Mouse (Mus musculus) gastrocnemius, postnatal 25 days (tissue): ENCODE measurements around the gene Lamc3. TPM values are rescaled to one million over a fixed set of nuclear protein-coding genes. Genes with fewer than 3 reads are reported as not detected.
A peak's percentile ranks its signal among the peaks of the same experiment; 100 is the strongest.

Experiments used
- DNase-seq: peaks from one replicate; pipeline ENCODE4 v3.0.0; 2022
- total RNA-seq, 2 experiments: library from RNA; stranded (reverse); gene quantifications; 1 replicate in 1 of 2; 2 replicates in 1 of 2; pipeline ENCODE4 v1.2.3; 2021

The Lamc3 gene
- total RNA-seq, 2 experiments from 2014 or later = 0.29 to 0.79 TPM

DNA sequence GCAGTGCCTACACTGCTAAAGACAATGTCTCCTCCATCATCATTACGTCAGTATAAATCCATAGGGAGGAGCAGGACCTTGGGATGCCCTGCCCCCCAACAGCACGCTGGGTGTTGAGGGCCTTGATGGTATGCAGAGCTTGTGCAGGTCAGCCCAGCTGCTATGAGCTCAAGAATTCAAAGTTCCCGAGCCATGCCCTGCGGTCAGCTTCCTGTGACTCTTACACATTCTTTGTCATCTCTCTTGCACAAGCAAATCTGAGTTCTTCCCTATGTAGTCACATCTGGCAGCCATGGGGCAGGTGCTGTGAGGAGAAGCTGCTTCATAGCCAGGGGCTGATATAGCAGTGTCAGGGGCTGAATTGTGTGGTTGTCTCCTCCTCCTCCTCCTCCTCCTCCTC, 48.0 kb downstream of the Lamc3 start:
- no peak for DNase-seq

DNA sequence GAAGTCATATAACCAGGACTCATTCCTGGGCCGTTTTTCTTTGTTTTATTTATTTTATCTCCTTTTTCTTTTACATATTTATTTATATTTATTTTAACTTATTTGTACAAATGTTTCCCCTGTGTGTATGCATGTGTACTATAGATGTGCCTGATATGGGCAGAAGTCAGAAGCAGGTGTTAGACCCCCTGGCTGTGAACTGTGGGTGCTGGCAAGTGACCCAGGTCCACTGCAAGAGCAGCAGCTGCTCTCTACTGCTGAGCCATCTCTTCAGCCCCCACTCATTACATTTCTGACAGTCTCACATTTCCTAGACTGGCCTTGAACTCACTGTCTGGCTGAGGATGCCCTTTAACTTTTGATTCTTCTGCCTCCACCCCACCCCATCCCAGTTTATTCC, 51.2 kb downstream of the Lamc3 start:
- DNase-seq = no peak

DNA sequence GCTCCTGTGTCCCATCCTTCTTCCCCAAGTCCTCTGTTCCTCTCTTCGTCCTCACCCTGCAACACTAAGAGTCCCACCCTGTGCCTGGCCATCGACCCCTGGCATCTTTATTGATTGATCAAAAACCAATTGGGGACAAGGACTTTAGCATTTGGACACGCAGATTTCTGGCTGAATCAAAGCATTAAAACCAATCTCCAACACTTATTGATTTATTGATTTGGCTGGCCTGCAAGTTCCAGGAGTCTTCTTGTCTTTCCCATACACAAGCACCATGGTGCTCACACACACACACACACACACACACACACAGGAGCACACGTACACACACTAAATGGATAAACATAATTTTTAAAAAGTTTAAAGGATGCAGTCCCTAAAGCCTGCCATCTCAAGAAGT, 55.9 kb downstream of the Lamc3 start:
- DNase-seq = no peak

DNA sequence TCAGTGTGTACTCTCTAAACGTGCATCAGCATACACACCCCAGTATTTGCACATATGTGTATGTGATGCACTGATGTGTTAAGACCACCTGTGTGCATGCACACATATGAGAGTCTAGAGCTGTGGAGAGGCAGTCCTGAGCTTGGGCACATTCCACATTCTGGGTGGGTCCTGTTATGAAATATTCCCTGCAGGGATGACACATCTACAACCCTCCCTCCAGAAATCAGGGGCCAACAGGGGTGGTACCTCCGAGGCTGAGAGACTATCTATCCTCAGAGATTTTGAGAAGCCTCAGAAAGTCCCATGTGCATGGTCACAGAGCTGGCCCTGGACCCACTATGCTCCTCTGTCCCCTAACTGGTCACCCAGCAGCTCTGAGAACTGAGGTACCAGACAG, 58.5 kb downstream of the Lamc3 start:
- peak; percentile 22 for DNase-seq

DNA sequence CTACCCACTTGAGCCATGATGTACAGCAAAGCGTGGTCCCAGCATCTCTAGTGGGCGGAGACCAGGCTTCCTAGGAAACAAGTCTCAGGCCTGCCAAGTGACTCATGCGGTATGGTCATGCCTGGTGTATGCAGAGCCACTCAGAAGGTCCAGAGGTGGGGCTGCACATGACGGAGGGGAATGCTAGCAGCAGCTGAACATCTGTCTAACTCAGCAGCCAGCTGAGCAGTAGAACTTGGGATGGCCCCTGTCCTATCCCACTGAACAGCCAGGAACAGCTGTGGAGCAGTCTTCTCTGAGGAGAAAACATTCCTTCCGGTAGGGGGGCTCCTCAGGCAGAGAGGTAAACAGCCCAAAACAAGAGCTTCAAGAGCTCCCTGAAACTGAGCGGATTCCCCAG, 61.3 kb downstream of the Lamc3 start:
- peak; percentile 72 for DNase-seq

DNA sequence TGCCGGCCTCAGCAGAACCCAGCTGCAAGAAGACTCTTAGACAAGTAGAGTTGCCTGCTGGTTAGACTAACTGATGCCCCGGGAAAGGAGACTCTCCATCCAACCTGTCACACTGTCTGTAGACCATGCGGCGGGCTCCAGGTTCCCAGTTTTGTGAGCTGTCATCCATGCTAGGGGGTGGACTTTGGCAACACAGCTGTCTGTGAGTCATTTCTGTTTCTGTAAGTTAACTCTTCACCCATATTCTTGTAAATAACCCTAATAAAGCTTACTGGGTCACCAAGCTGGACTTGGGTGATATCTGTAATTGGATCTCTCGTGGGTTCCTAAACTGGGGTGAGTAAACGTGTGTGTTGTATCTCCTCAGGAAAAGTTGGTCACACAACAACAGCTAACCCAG, 61.7 kb downstream of the Lamc3 start:
- no peak for DNase-seq

DNA sequence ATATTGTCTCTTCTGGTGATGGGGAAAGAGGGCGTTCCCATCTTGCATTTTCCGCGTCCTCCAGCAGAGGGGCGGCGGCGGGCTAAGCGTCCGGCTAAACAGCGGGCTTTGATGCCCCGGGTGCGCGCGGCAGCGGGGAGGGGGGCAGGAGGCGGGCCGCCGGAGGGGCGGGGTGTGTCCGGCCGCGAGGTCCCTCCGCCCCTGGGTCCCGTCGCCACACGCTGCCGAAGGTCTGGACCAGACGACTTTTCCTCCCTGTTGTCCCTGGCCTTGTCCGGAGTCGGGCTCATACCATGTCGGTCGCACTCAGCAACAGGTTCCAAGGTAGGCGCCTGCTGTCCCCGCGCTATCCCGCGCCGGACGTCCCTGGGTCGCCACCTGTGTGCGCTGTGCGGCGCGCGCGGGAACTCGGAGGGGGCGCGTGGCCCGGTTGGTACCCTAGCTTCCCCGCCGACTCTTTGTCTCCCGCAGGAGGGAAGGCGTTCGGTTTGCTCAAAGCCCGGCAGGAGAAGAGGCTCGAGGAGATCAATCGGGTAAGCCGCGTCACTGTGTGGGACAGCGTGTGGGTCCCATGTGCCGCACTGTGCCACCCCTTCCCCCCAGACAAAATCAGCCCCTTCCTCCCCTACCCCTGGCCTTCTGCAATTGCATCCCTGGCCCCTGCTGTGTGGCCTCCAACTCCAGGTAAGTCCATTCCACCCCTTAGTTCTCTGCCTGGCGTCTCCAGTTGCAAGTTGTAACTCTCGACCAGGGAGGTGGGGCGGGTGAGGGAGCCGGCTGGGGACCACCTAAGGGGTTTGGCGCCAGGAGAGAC, 63.2 kb downstream of the Lamc3 start, which contains the start of gene Aif1l:
TSS of gene Aif1l (plus strand) at position 82 of the 814 bp plus-strand sequence.
- DNase-seq = peak; percentile 67

DNA sequence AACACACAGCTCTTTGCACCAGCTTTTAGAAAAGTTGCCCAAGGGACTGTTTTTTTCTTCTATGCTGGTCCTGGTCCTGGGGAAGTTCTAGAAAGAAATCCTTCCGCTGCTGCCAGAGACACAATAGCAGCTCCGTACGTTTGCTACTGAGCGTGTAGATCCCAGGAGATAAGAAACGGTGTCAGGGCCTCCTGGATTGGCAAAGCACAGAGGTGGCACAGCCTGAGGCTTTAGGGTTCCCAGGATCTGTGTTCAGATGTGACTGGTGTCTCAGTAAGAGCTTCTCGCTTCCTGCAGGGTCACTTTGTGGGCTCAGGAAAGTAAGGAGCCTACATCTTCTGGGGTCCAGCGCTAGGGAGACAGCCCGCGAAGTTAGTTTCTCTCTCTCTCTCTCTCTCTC, 63.9 kb downstream of the Lamc3 start:
- no peak for DNase-seq

DNA sequence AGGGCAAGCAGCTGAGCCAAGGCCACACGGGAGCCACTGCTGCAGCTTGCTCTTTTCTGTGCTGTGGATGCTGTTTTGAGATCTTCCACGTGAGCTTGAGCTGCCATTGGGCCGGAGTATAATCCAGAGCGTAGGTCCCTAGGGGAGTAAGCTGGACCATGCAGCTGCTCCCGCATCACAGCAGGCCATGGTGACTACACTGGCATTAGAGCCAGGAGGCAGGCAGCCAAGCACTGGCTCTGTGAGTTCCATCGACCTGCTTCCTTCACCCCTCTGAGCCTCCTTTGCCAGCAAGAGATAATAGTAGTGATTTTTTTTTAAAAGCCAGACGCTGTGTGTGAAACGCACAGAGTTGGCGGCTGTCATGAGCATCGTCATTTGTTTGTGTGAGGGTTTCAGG, 65.1 kb downstream of the Lamc3 start:
- no peak for DNase-seq

DNA sequence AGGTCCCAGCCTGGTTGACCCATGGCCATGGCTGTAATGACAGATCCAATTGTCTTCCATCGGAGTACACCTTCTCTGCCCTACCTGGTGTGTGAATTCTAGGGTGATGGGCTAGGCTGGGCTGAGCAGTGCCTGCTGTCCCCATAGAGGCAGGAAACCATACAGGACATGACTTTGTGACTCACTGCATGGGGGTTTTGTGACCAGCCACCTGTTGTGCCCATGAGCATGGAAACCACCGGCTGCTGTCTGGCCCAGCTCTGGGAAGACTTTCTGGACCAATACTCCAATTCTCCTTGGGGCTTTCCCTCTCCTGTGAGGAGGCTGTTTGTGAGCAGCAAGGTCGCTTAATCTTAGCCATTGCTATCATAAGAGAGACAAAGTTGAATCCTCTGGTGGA, 65.6 kb downstream of the Lamc3 start:
- no peak for DNase-seq

DNA sequence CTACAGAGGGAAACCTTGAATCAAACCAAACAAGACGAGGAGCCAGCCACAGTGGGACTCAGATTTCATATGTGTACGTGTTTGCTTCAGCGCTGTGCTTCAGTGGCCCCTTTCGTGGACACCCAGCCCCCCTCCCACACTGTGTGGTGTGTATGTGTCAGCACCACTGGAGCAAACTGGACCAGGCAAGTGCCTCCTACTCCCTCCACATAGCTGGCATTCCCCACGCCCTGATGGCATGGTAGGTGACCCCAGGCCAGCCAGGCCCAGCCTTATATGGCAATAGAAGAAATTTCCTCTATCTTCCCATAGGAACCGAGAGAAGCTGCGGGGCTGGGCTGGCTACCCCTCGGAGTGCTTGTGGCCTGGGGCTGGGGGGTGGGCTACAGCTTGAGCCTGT, 66.6 kb downstream of the Lamc3 start:
- no peak for DNase-seq

DNA sequence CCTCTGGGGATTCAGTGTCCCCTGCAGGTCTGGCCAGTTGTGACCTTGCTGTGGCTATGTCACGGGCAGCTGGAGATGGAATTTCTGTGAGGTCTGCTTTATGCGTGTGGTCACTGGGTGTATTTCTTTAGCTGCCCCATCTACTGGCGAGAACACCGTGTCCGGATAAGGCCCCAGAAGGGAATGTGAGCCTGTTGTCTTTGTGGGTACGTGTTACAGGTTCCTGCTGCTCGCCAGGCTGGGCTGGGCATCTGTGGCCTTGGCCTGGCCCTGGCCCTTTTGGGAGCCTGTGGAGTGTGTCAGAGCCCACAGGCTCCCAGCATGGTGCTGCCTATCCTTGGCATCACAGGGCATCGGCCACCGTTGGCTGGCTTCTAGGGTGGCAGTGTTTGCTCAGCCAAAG, 67.7 kb downstream of the Lamc3 start:
- peak; percentile 34 for DNase-seq

DNA sequence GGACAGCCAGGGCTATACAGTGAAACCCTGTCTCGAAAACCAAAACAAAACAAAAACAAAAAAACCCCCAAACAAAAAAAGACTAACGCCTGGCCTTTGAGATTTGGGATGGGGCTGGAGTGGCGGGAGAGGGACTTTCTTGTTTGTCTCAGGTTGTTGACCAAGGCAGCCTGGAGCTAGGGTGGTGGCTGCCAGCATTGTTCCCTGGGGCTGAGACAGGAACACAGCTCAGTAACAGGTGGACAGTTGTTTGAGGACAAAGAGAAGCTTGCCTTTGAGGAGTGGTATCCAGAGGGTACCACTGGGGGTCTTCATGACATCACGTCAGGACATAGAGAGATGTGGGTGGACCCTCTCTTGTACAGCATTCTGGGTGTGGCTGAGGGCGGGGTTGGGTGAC, 68.6 kb downstream of the Lamc3 start:
- DNase-seq = no peak

DNA sequence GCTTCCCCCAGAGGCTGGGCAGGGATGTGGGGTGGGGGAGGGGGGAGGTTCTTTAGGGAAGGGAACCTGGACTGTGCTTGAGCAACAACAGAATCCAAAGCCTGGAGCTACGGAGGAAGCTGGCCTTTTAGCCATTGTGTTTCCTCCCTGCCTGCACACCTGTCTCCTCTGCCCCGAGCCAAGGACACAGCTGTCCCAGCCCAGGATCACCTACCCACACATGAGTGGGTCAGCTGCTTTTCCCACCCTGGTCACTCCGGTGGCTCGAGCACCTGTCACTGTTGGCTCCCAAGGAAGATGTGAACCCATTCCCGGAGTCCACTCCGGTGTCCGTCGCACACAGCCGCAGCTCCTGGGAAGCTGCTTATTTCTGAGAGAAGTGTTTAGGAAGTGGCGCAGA, 70.1 kb downstream of the Lamc3 start:
- no peak for DNase-seq

DNA sequence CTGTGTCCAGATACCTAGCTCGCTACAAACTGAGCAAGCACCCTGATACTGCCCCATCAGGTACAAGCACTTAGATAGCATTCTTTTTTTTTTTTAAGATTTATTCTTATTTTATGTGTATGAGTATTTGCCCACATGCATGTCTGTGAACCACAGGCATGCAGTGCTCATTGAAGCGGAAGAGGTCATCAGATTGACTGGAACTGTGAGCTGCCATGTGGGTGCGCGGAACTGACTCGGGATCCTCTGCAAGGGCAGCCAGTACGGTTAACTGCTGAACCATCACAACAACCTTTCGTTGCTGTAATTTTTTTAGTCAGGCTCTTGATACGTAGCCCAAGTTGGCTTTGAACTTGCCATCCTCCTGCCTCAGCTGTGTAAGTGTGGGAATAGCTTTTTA, 73.9 kb downstream of the Lamc3 start:
- no peak for DNase-seq

DNA sequence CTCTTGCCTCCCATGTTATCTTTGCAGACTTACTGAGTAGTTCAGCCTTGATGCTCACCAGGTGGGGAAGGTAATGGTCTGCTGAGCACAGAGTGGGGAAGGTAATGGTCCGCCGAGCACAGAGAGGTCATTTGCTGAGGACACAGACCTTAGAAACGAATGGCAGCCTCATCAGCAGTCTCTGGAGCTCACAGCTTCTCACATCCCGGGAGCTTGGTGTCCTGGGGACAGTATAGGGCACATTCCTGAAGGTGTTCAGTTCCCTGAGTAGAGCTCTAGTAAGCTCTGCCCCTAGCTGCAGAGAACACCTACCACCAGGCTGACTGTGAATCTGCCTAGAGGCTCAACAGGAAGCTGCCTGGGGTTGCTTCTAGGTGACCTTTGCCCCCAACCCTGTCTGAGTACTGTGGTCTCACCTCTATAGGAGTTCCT, 74.7 kb downstream of the Lamc3 start:
- no peak for DNase-seq

DNA sequence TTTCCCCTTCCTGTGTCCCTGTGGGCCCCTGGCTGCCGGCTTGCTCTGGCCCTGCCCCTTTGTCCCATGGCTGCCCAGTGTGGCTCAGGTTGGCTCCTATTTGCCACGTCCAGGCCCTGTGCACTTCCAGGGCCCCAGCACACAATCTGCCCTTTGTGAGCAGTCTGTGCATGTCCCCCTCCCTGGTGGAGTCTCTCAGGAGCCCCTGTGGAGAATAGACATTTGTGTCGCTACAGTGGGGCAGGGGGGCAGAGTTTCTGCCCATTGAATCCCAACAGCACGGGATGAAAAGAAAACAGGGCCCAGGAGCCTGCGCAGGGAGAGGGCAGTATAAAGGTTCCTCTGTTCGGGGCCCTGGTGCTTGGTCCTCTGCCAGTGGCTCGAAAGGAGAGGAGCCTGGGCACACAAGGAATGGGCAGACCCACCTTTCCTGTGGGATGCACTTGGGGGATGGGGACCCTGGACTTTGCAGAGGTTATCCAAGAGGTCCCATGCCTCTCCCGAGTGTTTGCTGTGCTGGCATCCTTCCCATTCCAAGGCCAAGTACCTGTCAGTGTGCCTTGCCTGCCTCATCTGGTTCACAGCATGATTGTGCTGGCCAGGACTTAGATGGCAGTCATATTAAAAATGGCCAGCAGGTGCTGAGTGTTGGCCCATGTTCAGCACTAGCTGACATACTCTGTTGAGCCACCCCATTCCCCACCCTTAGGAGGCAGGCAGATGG, 75.6 kb downstream of the Lamc3 start:
- no peak for DNase-seq

DNA sequence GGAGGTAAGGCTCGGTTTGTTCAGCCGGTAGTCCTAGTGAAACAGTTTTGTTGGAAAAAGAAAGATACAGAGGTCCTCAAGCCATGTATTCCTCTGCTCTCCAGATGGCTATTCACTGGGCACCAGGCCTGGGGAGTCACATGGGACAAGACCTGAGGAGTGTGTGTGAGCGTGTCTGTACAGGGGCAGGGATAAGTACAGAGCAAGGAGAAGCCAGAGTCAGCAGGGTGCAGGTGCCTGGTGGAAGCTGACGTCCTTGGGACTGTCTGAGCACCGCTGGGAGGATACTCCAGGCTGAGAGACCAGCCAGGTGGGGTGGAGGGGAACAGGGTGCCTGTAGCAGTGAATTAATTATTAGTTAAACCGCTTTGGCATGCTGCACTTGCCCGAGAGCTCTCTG, 76.4 kb downstream of the Lamc3 start:
- DNase-seq = no peak

DNA sequence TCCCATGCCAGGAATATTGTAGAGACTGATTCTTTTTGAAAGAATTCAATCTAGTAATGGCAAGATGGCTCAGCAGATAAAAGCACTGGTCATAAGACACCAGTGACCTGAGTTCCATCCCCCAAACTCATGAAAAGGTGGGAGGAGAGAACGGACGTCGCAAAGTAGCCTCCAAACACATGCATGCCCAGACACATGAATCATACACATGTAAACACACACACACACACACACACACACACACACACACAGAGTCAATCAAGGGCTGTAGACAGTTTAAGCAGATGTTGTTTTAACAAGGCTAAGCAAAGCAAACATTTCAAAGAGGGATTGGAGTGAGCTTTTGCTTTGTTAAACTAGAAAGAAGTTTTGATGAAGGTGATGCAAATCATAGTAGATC, 77.1 kb downstream of the Lamc3 start:
- no peak for DNase-seq

DNA sequence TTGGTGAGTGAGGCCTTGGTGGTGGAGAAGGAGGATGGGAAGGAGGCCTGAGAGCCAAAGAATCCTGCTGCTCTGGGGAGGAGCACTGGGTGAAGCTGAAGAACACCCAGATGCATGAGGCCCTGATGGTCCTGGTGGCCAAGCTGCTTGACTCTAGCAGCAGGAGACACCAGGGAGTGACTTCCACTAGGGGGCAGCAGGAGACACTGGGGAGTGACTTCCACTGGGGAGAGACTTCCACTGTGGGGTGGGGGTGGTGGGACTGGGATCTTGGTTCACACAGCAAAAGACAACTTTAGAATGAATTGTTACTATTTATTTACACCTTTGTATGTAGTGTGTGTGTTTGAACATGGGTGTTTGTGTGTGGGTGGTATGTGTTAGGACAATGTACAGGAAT, 78.0 kb downstream of the Lamc3 start:
- no peak for DNase-seq

DNA sequence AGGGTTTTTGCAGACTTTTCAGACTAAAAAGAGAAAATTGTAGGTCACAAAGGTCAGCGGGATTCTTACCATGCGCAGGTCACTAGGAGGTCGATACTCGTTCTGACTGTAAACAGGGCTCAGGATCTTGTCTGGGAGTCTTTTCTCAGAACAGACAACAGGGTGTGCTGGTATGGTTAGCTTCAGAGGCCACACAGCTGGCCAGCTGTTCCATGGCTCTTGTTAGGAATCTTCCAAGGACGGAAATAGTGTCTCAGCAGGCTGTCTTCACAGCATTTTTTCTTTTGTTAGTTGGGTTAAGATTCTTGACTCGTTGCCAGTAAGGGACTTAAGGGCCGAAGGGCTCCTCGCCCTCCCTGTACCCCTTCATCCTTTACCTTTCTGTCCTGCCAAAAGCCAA, 79.7 kb downstream of the Lamc3 start:
- no peak for DNase-seq

DNA sequence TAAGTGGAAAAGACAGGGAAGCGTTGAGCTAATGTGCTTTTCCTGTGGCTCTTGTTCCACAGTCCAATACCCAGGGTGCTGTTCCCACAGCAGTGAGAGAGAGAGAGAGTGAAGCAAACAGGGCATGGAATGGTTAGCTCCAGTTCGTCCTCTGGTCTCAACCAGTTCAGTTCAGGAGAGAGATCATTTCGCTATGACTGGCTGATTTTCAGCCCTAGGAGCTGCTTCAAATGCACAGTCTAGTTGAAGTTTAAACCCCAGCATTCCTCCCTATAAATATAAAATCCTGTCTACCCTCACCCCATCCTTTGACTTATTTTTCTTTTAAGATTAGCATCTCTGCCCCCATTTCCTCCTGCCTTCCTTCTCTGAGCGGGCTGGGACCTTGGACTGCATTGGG, 85.5 kb downstream of the Lamc3 start:
- DNase-seq = no peak

DNA sequence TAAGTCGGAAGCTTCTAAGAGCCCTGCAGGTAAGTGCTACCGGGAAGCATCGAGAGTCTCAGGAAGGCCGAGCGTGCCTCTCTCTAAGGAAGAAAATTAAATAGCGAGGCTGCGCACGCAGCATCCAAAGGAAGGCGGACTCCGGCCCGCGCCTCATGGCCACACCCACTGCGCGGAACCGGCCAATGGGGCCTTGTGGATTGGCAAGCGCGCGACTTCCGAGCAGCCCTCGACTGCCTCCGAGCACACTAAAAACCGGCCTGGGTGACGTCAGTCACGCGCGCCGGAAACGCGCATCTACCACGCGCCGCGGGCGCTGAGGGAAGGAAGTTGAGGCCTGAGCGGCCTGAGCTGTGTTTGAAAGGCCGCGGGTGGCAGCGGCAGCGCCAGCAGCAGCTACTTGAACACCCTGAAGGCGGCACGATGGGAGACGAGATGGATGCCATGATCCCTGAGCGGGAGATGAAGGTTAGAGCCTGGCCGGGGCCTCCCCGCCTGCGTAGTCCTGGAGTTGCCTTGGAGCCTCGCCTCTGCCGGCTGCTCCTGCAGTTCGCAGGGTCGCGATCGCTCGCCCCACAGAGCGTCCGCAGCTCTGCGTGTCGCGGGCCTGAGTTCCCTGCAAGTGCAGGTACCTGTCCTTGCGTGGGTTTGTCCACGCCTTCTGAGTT, 87.2 kb downstream of the Lamc3 start, which contains the start of gene Nup214:
TSS of gene Nup214 (plus strand) at position 296 of the 668 bp plus-strand sequence.
- DNase-seq = peak; percentile 98
